ENCODE assay signal across 9 mouse cellular contexts in the genomic region with DNA sequence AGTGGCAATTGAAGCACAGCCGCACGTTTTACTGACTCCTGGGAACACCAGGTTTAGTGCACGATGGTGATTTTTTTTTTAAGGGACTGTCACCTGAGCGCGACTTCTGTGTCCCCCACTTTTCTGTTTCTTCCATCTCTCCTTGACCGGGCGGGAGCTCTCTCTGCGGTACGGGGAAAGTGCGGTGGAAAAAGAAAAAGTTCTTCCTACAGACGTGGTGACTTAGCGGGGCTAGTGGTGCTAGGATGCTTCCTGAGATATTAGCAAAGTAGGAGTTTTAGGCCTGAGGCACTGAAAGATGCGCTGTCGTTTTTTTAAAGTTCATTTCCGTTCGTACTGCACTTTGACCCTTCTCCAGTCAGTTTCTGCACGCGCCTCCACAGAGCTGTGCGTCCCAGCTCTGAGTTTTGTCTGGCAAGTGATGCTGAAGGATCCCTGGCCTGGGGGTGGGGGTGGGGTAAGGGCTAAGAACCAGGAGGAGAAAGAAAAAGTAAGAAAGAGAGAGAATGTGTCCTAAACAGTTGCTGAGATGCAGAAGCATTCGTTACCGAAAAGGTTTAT. TPM values are rescaled to one million over a fixed set of nuclear protein-coding genes. Genes with fewer than 3 reads are reported as not detected.
DNase-seq lines count a peak whose midpoint lies in the region; ATAC-seq and TF ChIP-seq lines count a peak whose summit lies in the region.
"Had no signal": no experiment of that assay in that cellular context is flagged by ENCODE, and none has a peak within 500 bp of the region (broad histone marks: within the 10 kb centered on the region; RNA-seq: fewer than 3 reads in every experiment).

No protein-coding gene starts in this region.

- WGBS in forebrain, embryonic 10.5 days = 1% methylated on average over 21 of the region's 21 CpGs
- WGBS in limb, embryonic 14.5 days = under 1% methylated on average over 21 of the region's 21 CpGs

- H3K27me3 ChIP-seq in forebrain, embryonic 10.5 days (ENCODE audit: poor library complexity, severe bottlenecking) = peaks cover 68% of the 10 kb centered on the region
- H3K27me3 ChIP-seq in limb, embryonic 14.5 days (ENCODE audit: control insufficient read depth, insufficient read depth, low read length) = peaks cover 28% of the 10 kb centered on the region
- H3K27me3 ChIP-seq: Patski had no signal

- H3K4me1 ChIP-seq in forebrain, embryonic 10.5 days = peaks cover 28% of the 10 kb centered on the region
- peaks cover 15% of the 10 kb centered on the region for H3K4me1 ChIP-seq in limb, embryonic 14.5 days (ENCODE audit: control insufficient read depth, insufficient read depth, low read length)

- no peak for TF ChIP-seq POLR2A in limb, embryonic 14.5 days (IDR thresholded peaks at IDR 0.05; ENCODE audit: borderline replicate concordance, extremely low read depth, insufficient read depth, insufficient read length)

- no peak for ATAC-seq in limb, embryonic 14.5 days (ENCODE audit: low FRiP score, low read depth)
- ATAC-seq: Patski had no signal

- H3K36me3 ChIP-seq in forebrain, embryonic 10.5 days (replicated peaks) = no peaks in the 10 kb centered on the region
- H3K36me3 ChIP-seq in limb, embryonic 14.5 days (ENCODE audit: control insufficient read depth, insufficient read depth, low read length) = no peaks in the 10 kb centered on the region

- peak overlapping the region; percentile 46 for H3K4me3 ChIP-seq in layer of hippocampus, adult 2 months
- H3K4me3 ChIP-seq in forebrain, embryonic 10.5 days = peak overlapping the region; percentile 57
- peak overlapping the region; percentile 45 for H3K4me3 ChIP-seq in limb, embryonic 14.5 days (replicated peaks; ENCODE audit: low read length)

- TF ChIP-seq CTCF in layer of hippocampus, adult 2 months (conservative IDR thresholded peaks at IDR 0.05) = no peak

- H3K9me3 ChIP-seq in forebrain, embryonic 10.5 days = no peaks in the 10 kb centered on the region
- no peaks in the 10 kb centered on the region for H3K9me3 ChIP-seq in limb, embryonic 14.5 days (ENCODE audit: control insufficient read depth, low read length)

- no peak overlapping the region for H3K27ac ChIP-seq in layer of hippocampus, adult 2 months
- H3K27ac ChIP-seq in forebrain, embryonic 10.5 days = no peak overlapping the region
- H3K27ac ChIP-seq in limb, embryonic 14.5 days (replicated peaks; ENCODE audit: low read depth, low read length) = no peak overlapping the region

- peak overlapping the region; percentile 88 for H3K4me2 ChIP-seq in limb, embryonic 14.5 days (replicated peaks; ENCODE audit: low read depth, low read length, severe bottlenecking)

- intact Hi-C loops in gastrocnemius, postnatal 36 days (cut with DNase I) = no loop called here

- DNase-seq in layer of hippocampus, adult 2 months (ENCODE audit: low spot score in 2 of 2) = no peak
- DNase-seq in layer of hippocampus, adult 9-10 months (ENCODE audit: low spot score) = no peak
- no peak for DNase-seq in forebrain, embryonic 10.5 days (ENCODE audit: extremely low spot score, low spot score)
- no peak for DNase-seq in limb, embryonic 14.5 days (ENCODE audit: low spot score)
- peak; percentile 41 for DNase-seq in retina, postnatal 1 day
- DNase-seq in spleen, postnatal 10 days (ENCODE audit: low spot score in 2 of 2) = no peak
- no peak for DNase-seq in gastrocnemius, postnatal 36 days
- DNase-seq in cerebellum, postnatal 10 days = no peak

- H3K9ac ChIP-seq in limb, embryonic 14.5 days (ENCODE audit: low read depth, low read length, severe bottlenecking) = peak overlapping the region; percentile 36

RNA-seq across cellular contexts. Expression of gene Wnt16, which starts 1.5 kb away (rescaled TPM):
- 1 to 10 TPM; 1.2 to 2.5 TPM for total RNA-seq in layer of hippocampus, adult 2 months (2021)
- polyA plus RNA-seq in forebrain, embryonic 10.5 days (2016; fragmentation: Nextera tagmentation; extraction: Ambion mirVana) = 0.64 and 0.82 TPM in 2 replicates
- polyA plus RNA-seq in limb, embryonic 14.5 days (2012; rRNA removed) = 6.0 and 6.9 TPM in 2 replicates
- 4.6 and 5.4 TPM in 2 replicates for polyA plus RNA-seq in limb, embryonic 14.5 days (2014; fragmentation: Nextera tagmentation; extraction: Ambion mirVana)
- total RNA-seq in gastrocnemius, postnatal 36 days (2021) = 1 to 10 TPM; 2.4 to 3.2 TPM
- polyA plus RNA-seq: Patski had no signal
